Mouse (Mus musculus) urinary bladder, adult 2 months (tissue): ENCODE data around the gene Cenpk. TPM values are rescaled to one million over a fixed set of nuclear protein-coding genes. Genes with fewer than 3 reads are reported as not detected.

Source experiments
- polyA plus RNA-seq: library from polyadenylated mRNA; depleted of rRNA; stranded (reverse); fragments of >200 nt; gene quantifications from 2 replicates; pipeline ENCODE4 v1.2.3, GENCODE M21; 2012; rRNA removed

Cenpk gene
- polyA plus RNA-seq, 1 experiment = 2.2 TPM

Other genes starting within 250 kb of the Cenpk start
- gene Nln, start 119.0 kb upstream of the Cenpk start, polyA plus RNA-seq = 12.6 and 13.0 TPM in 2 replicates
- 2.7 and 3.0 TPM in 2 replicates for gene Sgtb, start 118.9 kb upstream of the Cenpk start, polyA plus RNA-seq
- gene Trappc13, start 50.1 kb upstream of the Cenpk start, polyA plus RNA-seq = 24.3 and 25.0 TPM in 2 replicates
- gene Trim23, start 49.8 kb upstream of the Cenpk start, polyA plus RNA-seq = 15.7 and 17.0 TPM in 2 replicates
- 5.1 and 7.9 TPM in 2 replicates for gene Ppwd1, start 232 bp downstream of the Cenpk start, polyA plus RNA-seq
- 10.0 and 10.4 TPM in 2 replicates for gene Adamts6, start 59.2 kb downstream of the Cenpk start, polyA plus RNA-seq